Mouse (Mus musculus) liver, embryonic 14 days (tissue): ENCODE measurements around the gene Olfr1116. TPM values are rescaled to one million over a fixed set of nuclear protein-coding genes. Genes with fewer than 3 reads are reported as not detected.

Experiments used
- polyA plus RNA-seq: library from polyadenylated mRNA; depleted of rRNA; stranded (reverse); fragments of >200 nt; gene quantifications from 2 replicates; pipeline ENCODE4 v1.2.3, GENCODE M21; 2012; rRNA removed

Olfr1116 gene
- not detected in 2 replicates for polyA plus RNA-seq

DNA sequence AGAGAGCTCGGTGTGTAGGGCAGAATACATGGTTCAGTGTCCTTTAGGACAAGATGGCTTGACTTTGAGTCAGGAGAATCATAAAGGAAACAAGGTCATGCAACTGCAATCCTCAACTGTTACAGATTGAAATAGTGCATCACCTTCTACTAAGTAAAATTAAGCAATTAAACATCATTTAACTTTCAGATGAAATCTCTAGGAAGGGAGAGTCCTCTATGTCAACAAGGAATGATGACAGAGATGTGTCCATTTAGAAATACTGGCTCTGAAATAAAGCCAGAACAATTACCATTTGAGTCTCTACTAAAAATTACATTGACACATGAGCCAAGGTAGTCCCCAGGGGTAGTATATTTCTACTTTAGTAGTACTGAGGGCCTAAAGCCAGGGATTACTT lies at the start of gene Olfr1116:
Gene Olfr1116 (plus strand): TSS at position 301 of the 400 bp plus-strand sequence.

DNA sequence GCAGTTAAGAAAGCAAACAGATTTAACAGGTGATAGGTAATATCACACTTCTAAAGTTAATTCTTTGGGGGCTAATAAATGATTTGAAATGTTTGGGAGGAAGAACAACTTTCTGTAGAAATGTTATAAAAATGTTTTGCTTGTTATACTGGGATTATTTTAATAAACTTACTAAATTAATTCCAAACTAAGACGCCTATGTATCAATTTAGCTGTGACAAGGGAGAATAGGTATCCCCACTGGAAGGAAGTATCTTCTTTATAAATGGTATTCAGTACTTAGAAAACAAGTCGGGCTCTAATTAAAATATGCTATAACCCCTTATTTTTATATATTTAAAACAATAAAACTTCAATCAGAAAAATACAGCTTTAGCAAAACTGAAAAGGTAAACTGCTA lies 19.6 kb upstream of the Olfr1116 start, which contains the start of gene Olfr1115:
Gene Olfr1115 (plus strand): TSS at position 301 of the 400 bp plus-strand sequence.

DNA sequence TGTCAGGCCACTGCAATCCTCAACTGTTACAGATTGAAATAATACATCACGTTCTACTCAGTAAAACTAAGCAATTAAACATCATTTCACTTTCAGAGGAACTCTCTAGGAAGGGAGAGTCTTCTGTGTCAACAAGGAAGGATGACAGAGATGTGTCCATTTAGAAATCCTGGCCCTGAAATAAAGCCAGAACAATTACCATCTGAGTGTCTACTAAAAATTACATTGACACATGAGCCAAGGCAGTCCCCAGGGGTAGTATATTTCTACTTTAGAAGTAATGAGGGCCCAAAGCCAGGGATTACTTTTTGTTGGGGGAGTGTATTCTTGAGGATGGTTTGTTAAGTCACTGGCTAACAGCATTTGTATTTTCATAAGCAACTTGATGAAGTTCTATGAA lies 39.9 kb downstream of the Olfr1116 start, which contains the start of gene Olfr1118:
Gene Olfr1118 (plus strand): TSS at position 301 of the 400 bp plus-strand sequence.

Other genes starting within 250 kb of the Olfr1116 start
- gene Olfr1104, start 240.5 kb upstream of the Olfr1116 start, polyA plus RNA-seq: not detected in 2 replicates
- gene Olfr1105, start 231.0 kb upstream of the Olfr1116 start, polyA plus RNA-seq: not detected in 2 replicates
- gene Olfr1106, start 215.3 kb upstream of the Olfr1116 start, polyA plus RNA-seq: not detected in 2 replicates
- gene Olfr1107, start 191.7 kb upstream of the Olfr1116 start, polyA plus RNA-seq: not detected in 2 replicates
- not detected in 2 replicates for gene Olfr1109, start 171.5 kb upstream of the Olfr1116 start, polyA plus RNA-seq
- gene Olfr259, start 153.0 kb upstream of the Olfr1116 start, polyA plus RNA-seq: not detected in 2 replicates
- not detected in 2 replicates for gene Olfr1110, start 127.2 kb upstream of the Olfr1116 start, polyA plus RNA-seq
- gene Olfr1111, start 114.9 kb upstream of the Olfr1116 start, polyA plus RNA-seq: not detected in 2 replicates
- not detected in 2 replicates for gene Olfr1112, start 79.7 kb upstream of the Olfr1116 start, polyA plus RNA-seq
- gene Olfr1113, start 58.6 kb upstream of the Olfr1116 start, polyA plus RNA-seq: not detected in 2 replicates
- not detected in 2 replicates for gene Olfr1115, start 19.5 kb upstream of the Olfr1116 start, polyA plus RNA-seq
- not detected in 2 replicates for gene Olfr1118, start 40.0 kb downstream of the Olfr1116 start, polyA plus RNA-seq
- not detected in 2 replicates for gene Olfr1120, start 87.3 kb downstream of the Olfr1116 start, polyA plus RNA-seq
- not detected in 2 replicates for gene Olfr1121, start 102.4 kb downstream of the Olfr1116 start, polyA plus RNA-seq
- not detected in 2 replicates for gene Olfr1122, start 118.3 kb downstream of the Olfr1116 start, polyA plus RNA-seq
- not detected in 2 replicates for gene Olfr1123, start 149.1 kb downstream of the Olfr1116 start, polyA plus RNA-seq
- not detected in 2 replicates for gene Olfr1124, start 162.7 kb downstream of the Olfr1116 start, polyA plus RNA-seq
- not detected in 2 replicates for gene Olfr1126, start 186.4 kb downstream of the Olfr1116 start, polyA plus RNA-seq
- not detected in 2 replicates for gene Pramel7, start 229.6 kb downstream of the Olfr1116 start, polyA plus RNA-seq
- gene Pramel6, start 239.0 kb downstream of the Olfr1116 start, polyA plus RNA-seq: not detected in 2 replicates